Mouse (Mus musculus) ES-Bruce4 (cell line): ENCODE measurements around the gene Zbtb12.

Experiments
- CTCF ChIP-seq: IDR thresholded peaks from one replicate; pipeline ENCODE4 v1.8.1; 2011; ENCODE audit warnings: low read depth, low read length
- POLR2A ChIP-seq: IDR thresholded peaks from one replicate; pipeline ENCODE4 v1.8.1; 2011; ENCODE audit warnings: low read length; ENCODE audit not compliant: insufficient read depth

DNA sequence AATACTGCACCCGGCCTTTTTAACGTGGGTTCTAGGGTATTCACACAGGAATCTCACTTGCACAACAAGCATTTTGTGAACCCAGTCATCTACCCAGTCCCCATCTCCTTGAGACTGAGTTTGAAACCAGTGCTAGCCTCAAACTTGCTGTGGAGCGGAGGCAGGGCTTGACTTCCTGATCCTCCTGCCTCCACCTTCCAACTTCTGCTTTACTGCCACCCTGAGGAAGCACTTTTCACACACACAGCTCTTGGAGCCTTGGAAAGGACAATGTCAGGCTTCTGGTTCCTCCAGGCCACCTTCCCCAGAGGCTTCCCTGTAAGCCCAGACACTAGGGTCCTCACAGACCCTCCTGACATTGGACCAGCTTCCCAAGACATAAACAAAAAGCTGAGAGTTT, 4.0 kb downstream of the Zbtb12 start:
- TF ChIP-seq CTCF = no peak
- no peak for TF ChIP-seq POLR2A
